Mouse (Mus musculus) heart, embryonic 14.5 days (tissue): ENCODE measurements around the gene Cuedc2. TPM values are rescaled to one million over a fixed set of nuclear protein-coding genes. Genes with fewer than 3 reads are reported as not detected.

Experiments
- ATAC-seq: fragments of 200-750 bp; cut with Nextera tagmentation; 2 replicates; pipeline ENCODE4 v1.8.0; 2017; ENCODE audit warnings: low read depth, moderate TSS enrichment; ENCODE audit not compliant: insufficient number of reproducible peaks, insufficient read depth, low FRiP score
- H3K27ac ChIP-seq, 2 experiments: fragments of 200-500 bp in 1 of 2; fragments of 300-500 bp in 1 of 2; sonication (generic) in 1 of 2; replicated peaks in 1 of 2; 2 replicates each; pipeline ENCODE4 v1.5.1; 2012 to 2014; ENCODE audit warnings: low read depth in 2 of 2, low read length in 2 of 2, control low read depth in 1 of 2, mild to moderate bottlenecking in 1 of 2, mixed read lengths in 1 of 2; ENCODE audit not compliant: control insufficient read depth in 1 of 2, insufficient read depth in 1 of 2
- H3K27me3 ChIP-seq: fragments of 300-500 bp; sonication (generic); 2 replicates; pipeline ENCODE4 v1.6.1; 2014; ENCODE audit warnings: mild to moderate bottlenecking, low read length, control low read depth; ENCODE audit not compliant: control insufficient read depth, insufficient read depth
- H3K36me3 ChIP-seq: fragments of 300-500 bp; sonication (generic); 2 replicates; pipeline ENCODE4 v1.6.1; 2014; ENCODE audit warnings: mild to moderate bottlenecking, control low read depth, low read length, mixed read lengths; ENCODE audit not compliant: control insufficient read depth, insufficient read depth
- H3K4me1 ChIP-seq, 2 experiments: fragments of 200-500 bp in 1 of 2; fragments of 300-500 bp in 1 of 2; sonication (generic) in 1 of 2; 2 replicates each; pipeline ENCODE4 v1.6.1; 2012 to 2014; ENCODE audit warnings: low read length in 2 of 2, control low read depth in 1 of 2, mixed read lengths in 1 of 2; ENCODE audit not compliant: control insufficient read depth in 2 of 2, insufficient read depth in 2 of 2
- H3K4me2 ChIP-seq: fragments of 300-500 bp; sonication (generic); 2 replicates; pipeline ENCODE4 v1.6.1; 2014; ENCODE audit warnings: mild to moderate bottlenecking, low read length
- H3K4me3 ChIP-seq, 2 experiments: fragments of 200-500 bp in 1 of 2; fragments of 300-500 bp in 1 of 2; sonication (generic) in 1 of 2; 2 replicates each; pipeline ENCODE4 v1.5.1; 2012 to 2014; ENCODE audit warnings: low read length in 2 of 2, mild to moderate bottlenecking in 2 of 2, control low read depth in 1 of 2, low read depth in 1 of 2, moderate library complexity in 1 of 2; ENCODE audit not compliant: control insufficient read depth in 1 of 2, insufficient read depth in 1 of 2
- H3K9ac ChIP-seq: fragments of 300-500 bp; sonication (generic); 2 replicates; pipeline ENCODE4 v1.6.1; 2014; ENCODE audit warnings: mild to moderate bottlenecking, low read length
- H3K9me3 ChIP-seq: fragments of 300-500 bp; sonication (generic); 2 replicates; pipeline ENCODE4 v1.6.1; 2016; ENCODE audit warnings: low read length, control low read depth; ENCODE audit not compliant: control insufficient read depth
- WGBS: fragments of 180-500 bp; shearing (Covaris S2); extraction: QIAGEN DNeasy Blood & Tissue Kit; methylation state at CpG from one replicate; pipeline ENCODE4 v1.1.7; 2014; 5-methylcytosine and 5-hydroxymethylcytosine counted together
- polyA plus RNA-seq: library from polyadenylated mRNA; unstranded; fragments of >200 nt; fragmentation: Nextera tagmentation; extraction: Ambion mirVana; gene quantifications from 2 replicates; pipeline ENCODE4 v1.2.1, GENCODE M21; 2014

The Cuedc2 gene
- polyA plus RNA-seq, 1 experiment from 2014 or later = 125 TPM

GRCm38 (mm10) chr19:46329031-46329641, 9.4 kb downstream of the Cuedc2 start:
- WGBS = 2% methylated on average over 54 of the region's 54 CpGs
- H3K4me1 ChIP-seq = peaks cover 8 to 19% of the 10 kb centered on the region in 2 experiments
- peaks cover 25% of the 10 kb centered on the region for H3K36me3 ChIP-seq
- H3K9me3 ChIP-seq = no peaks in the 10 kb centered on the region
- H3K27ac ChIP-seq = peak overlapping the region in 1 of 2 experiments; percentile 69; a peak in 2 of 4 replicates
- peaks cover 35% of the 10 kb centered on the region for H3K27me3 ChIP-seq
- peak overlapping the region; percentile 100 for H3K4me2 ChIP-seq
- ATAC-seq = no peak
- H3K9ac ChIP-seq = peak overlapping the region; percentile 66
- peak overlapping the region; percentile 64 to 73 for H3K4me3 ChIP-seq

GRCm38 (mm10) chr19:46328081-46329030, 10.1 kb downstream of the Cuedc2 start, which contains the start of gene Fbxl15:
Gene Fbxl15 (plus strand): TSS chr19:46328184.
- peaks cover 8 to 19% of the 10 kb centered on the region in 2 experiments for H3K4me1 ChIP-seq
- peak within 1 kb of the TSS; percentile 64 to 73 for H3K4me3 ChIP-seq
- H3K9me3 ChIP-seq = no peaks in the 10 kb centered on the region
- peaks cover 43% of the 10 kb centered on the region for H3K27me3 ChIP-seq
- H3K36me3 ChIP-seq = peaks cover 25% of the 10 kb centered on the region
- peak; percentile 86 for ATAC-seq
- peak within 1 kb of the TSS; percentile 100 for H3K4me2 ChIP-seq
- WGBS = under 1% methylated on average over 81 of the region's 81 CpGs
- peak within 1 kb of the TSS; percentile 69 to 81 for H3K27ac ChIP-seq
- H3K9ac ChIP-seq = peak within 1 kb of the TSS; percentile 66

GRCm38 (mm10) chr19:46327531-46328064, 10.9 kb downstream of the Cuedc2 start:
- Histone ChIP-seq H3K36me3 (peaks cover 23% of the 10 kb centered on the region), H3K9ac (no peak overlapping the region), H3K4me2 (peak overlapping the region; percentile 100), H3K4me3 (peak overlapping the region; percentile 64 to 73), H3K9me3 (no peaks in the 10 kb centered on the region), H3K27me3 (peaks cover 51% of the 10 kb centered on the region), H3K27ac (peak overlapping the region in 1 of 2 experiments; percentile 69; a peak in 1 of 4 replicates), H3K4me1 (peaks cover 8 to 19% of the 10 kb centered on the region in 2 experiments)
- 27% methylated on average over 14 of the region's 14 CpGs for WGBS
- ATAC-seq = no peak

- peaks cover 17% of the 10 kb centered on the region for H3K36me3 ChIP-seq
- H3K4me3 ChIP-seq = peak within 1 kb of the TSS; percentile 64 to 73
- H3K27ac ChIP-seq = peak within 1 kb of the TSS in 1 of 2 experiments; percentile 69; a peak in 2 of 4 replicates
- H3K4me1 ChIP-seq = peaks cover 8 to 19% of the 10 kb centered on the region in 2 experiments
- WGBS = 1% methylated on average over 35 of the region's 35 CpGs
- H3K9me3 ChIP-seq = no peaks in the 10 kb centered on the region
- peak within 1 kb of the TSS; percentile 100 for H3K4me2 ChIP-seq
- no peak for ATAC-seq
- H3K9ac ChIP-seq = peak within 1 kb of the TSS; percentile 66
- H3K27me3 ChIP-seq = peaks cover 58% of the 10 kb centered on the region
Measured at GRCm38 (mm10) chr19:46326756-46327305, 11.7 kb downstream of the Cuedc2 start, which contains the start of gene Psd. Gene Psd (minus strand): TSS chr19:46327156.

- no peak overlapping the region for H3K9ac ChIP-seq
- H3K4me2 ChIP-seq = no peak overlapping the region
- ATAC-seq = no peak
- H3K9me3 ChIP-seq = no peaks in the 10 kb centered on the region
- no peak overlapping the region for H3K27ac ChIP-seq
- 6% methylated on average over 28 of the region's 29 CpGs for WGBS
- no peak overlapping the region for H3K4me3 ChIP-seq
- peaks cover 11% of the 10 kb centered on the region for H3K36me3 ChIP-seq
- H3K4me1 ChIP-seq = peaks cover 8 to 19% of the 10 kb centered on the region in 2 experiments
- peaks cover 65% of the 10 kb centered on the region for H3K27me3 ChIP-seq
Measured at GRCm38 (mm10) chr19:46326019-46326755, 12.3 kb downstream of the Cuedc2 start.

GRCm38 (mm10) chr19:46324918-46325317, 13.6 kb downstream of the Cuedc2 start:
- peaks cover 8 to 19% of the 10 kb centered on the region in 2 experiments for H3K4me1 ChIP-seq
- H3K4me2 ChIP-seq = no peak overlapping the region
- no peaks in the 10 kb centered on the region for H3K9me3 ChIP-seq
- H3K9ac ChIP-seq = no peak overlapping the region
- H3K36me3 ChIP-seq = no peaks in the 10 kb centered on the region
- no peak for ATAC-seq
- peaks cover 77% of the 10 kb centered on the region for H3K27me3 ChIP-seq
- no peak overlapping the region for H3K27ac ChIP-seq
- H3K4me3 ChIP-seq = no peak overlapping the region
- WGBS = 43% methylated on average over 5 of the region's 5 CpGs
